In the genomic region with DNA sequence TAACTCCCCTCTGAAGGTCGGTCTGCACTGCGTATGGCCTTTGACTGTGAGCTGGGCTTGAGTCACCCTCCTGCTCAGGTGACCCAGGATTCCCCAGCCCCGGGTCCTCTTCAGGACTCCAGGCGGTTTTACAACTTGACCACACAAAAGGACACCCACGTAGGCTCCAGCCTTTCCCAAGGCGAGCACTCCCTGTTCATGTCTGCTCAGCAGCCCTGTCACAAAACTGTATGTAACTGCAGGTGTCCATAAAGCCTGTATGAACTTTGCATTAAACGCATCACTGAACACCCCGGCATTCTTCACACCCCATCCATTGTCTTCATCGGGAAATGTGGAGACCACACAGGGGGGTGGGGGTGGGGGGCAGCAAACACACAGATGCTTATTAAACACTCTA, we compare ENCODE assay signal across 9 mouse cellular contexts. TPM values are rescaled to one million over a fixed set of nuclear protein-coding genes. Genes with fewer than 3 reads are reported as not detected.
DNase-seq lines count a peak whose midpoint lies in the region; ATAC-seq and TF ChIP-seq lines count a peak whose summit lies in the region.
"Had no signal": no experiment of that assay in that cellular context is flagged by ENCODE, and none has a peak within 500 bp of the region (broad histone marks: within the 10 kb centered on the region; RNA-seq: fewer than 3 reads in every experiment).

No protein-coding gene starts in this region.

- H3K4me3 ChIP-seq in layer of hippocampus, adult 2 months: peak overlapping the region; percentile 77
- H3K4me3 ChIP-seq in forebrain, embryonic 10.5 days: peak overlapping the region; percentile 79
- peak overlapping the region; percentile 65; the same call in 1 of the 2 replicates for H3K4me3 ChIP-seq in liver, embryonic 12.5 days
- H3K4me3 ChIP-seq in stomach, embryonic 14.5 days (ENCODE audit: low read depth, low read length): peak overlapping the region; percentile 73

- 17% methylated on average over 9 of the region's 9 CpGs for WGBS in forebrain, embryonic 10.5 days
- WGBS in liver, embryonic 12.5 days (ENCODE audit: insufficient replicate concordance): 43% methylated on average over 9 of the region's 9 CpGs
- WGBS in stomach, embryonic 14.5 days: 30% methylated on average over 9 of the region's 9 CpGs

- no peak for DNase-seq in layer of hippocampus, adult 2 months (ENCODE audit: low spot score in 2 of 2)
- no peak for DNase-seq in layer of hippocampus, postnatal 25 days (ENCODE audit: extremely low spot score in 1 of 2, low spot score in 1 of 2)
- peak; percentile 39 for DNase-seq in forebrain, embryonic 10.5 days (ENCODE audit: extremely low spot score, low spot score)
- DNase-seq in adrenal gland, adult 18-20 months (ENCODE audit: low spot score in 2 of 2): no peak
- no peak for DNase-seq in adrenal gland, postnatal 4 days (ENCODE audit: low spot score in 2 of 2)
- DNase-seq in lung, postnatal 25 days (ENCODE audit: low spot score): no peak
- DNase-seq: gastrocnemius, postnatal 36 days had no signal

- H3K9ac ChIP-seq in liver, embryonic 12.5 days: no peak overlapping the region
- peak overlapping the region; percentile 87; the same call in 1 of the 2 replicates for H3K9ac ChIP-seq in stomach, embryonic 14.5 days (replicated peaks; ENCODE audit: low read depth, low read length)

- H3K36me3 ChIP-seq in forebrain, embryonic 10.5 days (replicated peaks): 0 out of 2 replicates have a peak, but pooled peaks cover 7% of the 10 kb centered on the region
- H3K36me3 ChIP-seq in liver, embryonic 12.5 days: no peaks in the 10 kb centered on the region
- no peaks in the 10 kb centered on the region for H3K36me3 ChIP-seq in stomach, embryonic 14.5 days (ENCODE audit: control insufficient read depth, insufficient read depth, low read length)

- no peaks in the 10 kb centered on the region for H3K9me3 ChIP-seq in forebrain, embryonic 10.5 days
- no peaks in the 10 kb centered on the region for H3K9me3 ChIP-seq in liver, embryonic 12.5 days (replicated peaks)
- H3K9me3 ChIP-seq in stomach, embryonic 14.5 days (ENCODE audit: control insufficient read depth, low read depth, low read length): no peaks in the 10 kb centered on the region

- H3K4me2 ChIP-seq in liver, embryonic 12.5 days: peak overlapping the region; percentile 83
- H3K4me2 ChIP-seq in stomach, embryonic 14.5 days (replicated peaks; ENCODE audit: low read depth, low read length): peak overlapping the region; percentile 71

- no peak for ATAC-seq in liver, embryonic 12.5 days
- no peak for ATAC-seq in stomach, embryonic 14.5 days (ENCODE audit: insufficient number of reproducible peaks, insufficient read depth, low FRiP score, low read depth)

- H3K27ac ChIP-seq in layer of hippocampus, adult 2 months: no peak overlapping the region; the same call in 1 of the 2 replicates
- H3K27ac ChIP-seq in forebrain, embryonic 10.5 days: peak overlapping the region; percentile 95
- H3K27ac ChIP-seq in liver, embryonic 12.5 days: no peak overlapping the region
- no peak overlapping the region for H3K27ac ChIP-seq in stomach, embryonic 14.5 days (ENCODE audit: low read length)

- H3K27me3 ChIP-seq in forebrain, embryonic 10.5 days (ENCODE audit: poor library complexity, severe bottlenecking): no peaks in the 10 kb centered on the region
- H3K27me3 ChIP-seq in liver, embryonic 12.5 days (replicated peaks): peaks cover 42% of the 10 kb centered on the region
- no peaks in the 10 kb centered on the region for H3K27me3 ChIP-seq in stomach, embryonic 14.5 days (ENCODE audit: control insufficient read depth, insufficient read depth, low read length)

- TF ChIP-seq CTCF in layer of hippocampus, adult 2 months (conservative IDR thresholded peaks at IDR 0.05): no peak

- peaks cover 28% of the 10 kb centered on the region for H3K4me1 ChIP-seq in forebrain, embryonic 10.5 days
- H3K4me1 ChIP-seq in liver, embryonic 12.5 days: no peaks in the 10 kb centered on the region
- no peaks in the 10 kb centered on the region for H3K4me1 ChIP-seq in stomach, embryonic 14.5 days (ENCODE audit: control insufficient read depth, insufficient read depth, low read length)

RNA-seq across cellular contexts. Expression of a gene that starts 1.2 kb away (rescaled TPM):
- 10 to 100 TPM; 12.3 to 13.4 TPM for total RNA-seq in layer of hippocampus, adult 2 months (2021)
- 10 to 100 TPM; 11.1 to 15.4 TPM for total RNA-seq in layer of hippocampus, postnatal 25 days (2021)
- polyA plus RNA-seq in forebrain, embryonic 10.5 days (2016; fragmentation: Nextera tagmentation; extraction: Ambion mirVana): 6.5 and 6.9 TPM in 2 replicates
- polyA plus RNA-seq in liver, embryonic 12.5 days (2016; fragmentation: Nextera tagmentation; extraction: Ambion mirVana): 2.3 and 2.7 TPM in 2 replicates
- 15.5 and 15.6 TPM in 2 replicates for polyA plus RNA-seq in stomach, embryonic 14.5 days (2014; fragmentation: Nextera tagmentation; extraction: Ambion mirVana)
- total RNA-seq in adrenal gland, adult 18-20 months (2021): 1 to 10 TPM; 1.3 to 1.5 TPM
- total RNA-seq in adrenal gland, postnatal 4 days (2021): 10 to 100 TPM in 1 of 2 experiments, 1 to 10 TPM in 1; 8.5 to 13.5 TPM

RNA-seq across cellular contexts. Expression of a gene that starts 51.2 kb away (rescaled TPM):
- total RNA-seq in layer of hippocampus, adult 2 months (2021): 10 to 100 TPM; 40.4 to 40.5 TPM
- 10 to 100 TPM; 42.7 to 44.6 TPM for total RNA-seq in layer of hippocampus, postnatal 25 days (2021)
- polyA plus RNA-seq in forebrain, embryonic 10.5 days (2016; fragmentation: Nextera tagmentation; extraction: Ambion mirVana): 36.8 and 37.0 TPM in 2 replicates
- polyA plus RNA-seq in liver, embryonic 12.5 days (2016; fragmentation: Nextera tagmentation; extraction: Ambion mirVana): 20.1 and 21.5 TPM in 2 replicates
- polyA plus RNA-seq in stomach, embryonic 14.5 days (2014; fragmentation: Nextera tagmentation; extraction: Ambion mirVana): 60.3 and 64.2 TPM in 2 replicates
- 10 to 100 TPM; 36.6 to 37.1 TPM for total RNA-seq in adrenal gland, adult 18-20 months (2021)
- total RNA-seq in adrenal gland, postnatal 4 days (2021): 10 to 100 TPM; 61.2 to 63.4 TPM
